Mouse (Mus musculus): ENCODE data around the gene Qtrt2.

GRCm38 (mm10) chr16:43918867-43919266 lies 7.7 kb downstream of the Qtrt2 start:
- TF ChIP-seq CTCF (conservative IDR thresholded peaks at IDR 0.05; ENCODE audit: insufficient read depth, insufficient read length, low read depth, low read length) (no peak), POLR2A (IDR thresholded peaks at IDR 0.05; ENCODE audit: low read depth, low read length) (no peak)

Data from kidney, adult 2 months (tissue).